Mouse (Mus musculus) neural tube, embryonic 11.5 days (tissue): ENCODE data around the gene B3gnt6. TPM values are rescaled to one million over a fixed set of nuclear protein-coding genes. Genes with fewer than 3 reads are reported as not detected.

Source experiments
- polyA plus RNA-seq: library from polyadenylated mRNA; unstranded; fragments of >200 nt; fragmentation: Nextera tagmentation; extraction: Ambion mirVana; gene quantifications from 2 replicates; pipeline ENCODE4 v1.2.1, GENCODE M21; 2014

The B3gnt6 gene
- polyA plus RNA-seq, 1 experiment from 2014 or later, result 0.16 TPM

Other genes starting within 250 kb of the B3gnt6 start
- gene Myo7a, start 80.0 kb downstream of the B3gnt6 start, polyA plus RNA-seq, result 11.3 and 13.5 TPM in 2 replicates
- gene Omp, start 54.0 kb downstream of the B3gnt6 start, polyA plus RNA-seq, result 0.22 and 0.24 TPM in 2 replicates
- 8.0 and 8.2 TPM in 2 replicates for gene Capn5, start 21.2 kb downstream of the B3gnt6 start, polyA plus RNA-seq
- gene Acer3, start 121.7 kb upstream of the B3gnt6 start, polyA plus RNA-seq, result 19.7 and 20.0 TPM in 2 replicates
- gene Tsku, start 161.8 kb upstream of the B3gnt6 start, polyA plus RNA-seq, result 10.8 and 11.3 TPM in 2 replicates
- not detected in 2 replicates for gene Gucy2d, start 240.9 kb upstream of the B3gnt6 start, polyA plus RNA-seq